Mouse (Mus musculus): ENCODE results near the gene Anapc16. TPM values are rescaled to one million over a fixed set of nuclear protein-coding genes. Genes with fewer than 3 reads are reported as not detected.

The Anapc16 gene
- polyA plus RNA-seq, 1 experiment from 2014 or later = 106 TPM

DNA sequence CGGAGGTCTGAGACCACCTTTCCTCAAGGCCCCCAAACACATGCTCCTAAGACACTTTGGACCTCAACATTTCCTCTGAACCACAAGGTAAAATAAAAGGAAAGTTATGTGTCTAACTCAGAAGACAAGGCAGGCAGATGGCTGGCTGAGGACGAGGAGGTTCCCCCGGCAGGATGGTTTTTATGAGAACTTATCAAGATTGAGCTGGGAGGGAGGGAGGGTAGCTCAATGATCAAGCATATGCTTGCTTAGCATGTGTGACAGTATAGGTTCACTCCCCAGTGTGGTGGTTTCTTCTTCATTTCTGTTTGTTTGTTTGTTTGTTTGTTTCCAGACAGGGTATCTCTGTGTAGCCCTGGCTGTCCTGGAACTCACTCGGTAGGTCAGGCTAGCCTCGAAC is 56.6 kb downstream of the Anapc16 start:
- no peaks in the 10 kb centered on the region for H3K27me3 ChIP-seq
- no peak overlapping the region for H3K4me2 ChIP-seq
- no peak for ATAC-seq (ENCODE audit: low FRiP score, low read depth)
- H3K27ac ChIP-seq (replicated peaks) = no peak overlapping the region
- peaks cover 4% of the 10 kb centered on the region; the same call in 1 of the 2 replicates for H3K36me3 ChIP-seq
- H3K9me3 ChIP-seq = no peaks in the 10 kb centered on the region
- WGBS = 93% methylated on average over 5 of the region's 5 CpGs
- H3K9ac ChIP-seq = no peak overlapping the region
- peaks cover 56% of the 10 kb centered on the region for H3K4me1 ChIP-seq (replicated peaks)
- no peak overlapping the region for H3K4me3 ChIP-seq

DNA sequence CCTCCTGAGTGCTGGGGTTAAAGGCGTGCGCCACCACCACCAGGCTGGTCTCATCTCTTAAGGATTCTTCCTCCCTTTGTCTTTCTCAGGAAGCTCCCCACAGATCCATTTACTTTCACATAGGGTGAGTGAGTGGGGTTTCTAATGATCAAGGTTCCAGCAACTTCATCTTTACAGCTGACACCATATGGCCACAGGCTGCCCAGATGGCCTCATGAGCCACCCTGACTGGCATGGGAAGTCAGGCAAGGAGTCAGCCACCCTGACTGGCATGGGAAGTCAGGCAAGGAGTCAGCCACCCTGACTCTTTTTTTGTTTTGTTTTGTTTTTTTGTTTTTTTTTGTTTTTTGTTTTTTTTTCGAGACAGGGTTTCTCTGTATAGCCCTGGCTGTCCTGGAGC is 57.5 kb downstream of the Anapc16 start:
- 82% methylated on average over 3 of the region's 3 CpGs for WGBS
- H3K27me3 ChIP-seq = no peaks in the 10 kb centered on the region
- ATAC-seq (ENCODE audit: low FRiP score, low read depth) = no peak

DNA sequence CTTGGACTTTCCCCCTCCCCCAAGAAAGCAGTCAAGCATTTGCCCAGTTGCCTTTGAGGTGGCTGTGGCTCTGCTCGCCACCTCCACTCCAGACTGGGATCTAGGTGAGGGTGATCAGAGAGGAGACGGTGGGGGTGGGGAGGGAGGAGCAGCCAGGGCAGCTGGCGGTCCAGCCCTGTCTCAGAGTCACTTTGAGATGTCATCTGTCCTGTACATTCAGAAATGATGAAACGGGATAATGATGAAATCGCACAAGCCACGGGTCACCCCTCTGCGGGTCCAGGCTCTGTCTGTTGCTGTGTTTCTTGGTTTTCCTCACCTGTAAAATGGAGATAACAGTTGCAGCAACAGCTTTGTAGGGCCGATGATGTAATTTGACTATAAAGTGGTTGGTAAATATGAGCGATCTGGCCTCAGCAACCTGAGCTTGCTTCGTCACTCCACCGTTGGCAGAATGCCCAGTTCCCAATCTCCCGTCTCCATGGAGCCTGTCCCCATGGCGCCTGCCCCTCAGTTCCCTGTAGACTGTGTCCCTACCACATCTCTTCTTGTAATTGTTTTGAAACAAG is 59.4 kb downstream of the Anapc16 start:
- Histone ChIP-seq H3K36me3 (no peaks in the 10 kb centered on the region), H3K9ac (peak overlapping the region; percentile 42; the same call in 1 of the 2 replicates), H3K9me3 (no peaks in the 10 kb centered on the region), H3K4me3 (peak overlapping the region; percentile 18; the same call in 1 of the 2 replicates), H3K27ac (replicated peaks) (peak overlapping the region; percentile 72), H3K4me2 (peak overlapping the region; percentile 53), H3K27me3 (no peaks in the 10 kb centered on the region), H3K4me1 (replicated peaks) (peaks cover 35% of the 10 kb centered on the region)
- ATAC-seq (ENCODE audit: low FRiP score, low read depth) = peak; percentile 39
- WGBS = 35% methylated on average over 13 of the region's 13 CpGs

More for the DNA sequence above, 57.5 kb downstream of the Anapc16 start:
- H3K9ac ChIP-seq = no peak overlapping the region
- peaks cover 54% of the 10 kb centered on the region for H3K4me1 ChIP-seq (replicated peaks)
- H3K4me2 ChIP-seq = no peak overlapping the region
- H3K4me3 ChIP-seq = no peak overlapping the region
- H3K9me3 ChIP-seq = no peaks in the 10 kb centered on the region
- no peak overlapping the region for H3K27ac ChIP-seq (replicated peaks)
- peaks cover 4% of the 10 kb centered on the region; the same call in 1 of the 2 replicates for H3K36me3 ChIP-seq

DNA sequence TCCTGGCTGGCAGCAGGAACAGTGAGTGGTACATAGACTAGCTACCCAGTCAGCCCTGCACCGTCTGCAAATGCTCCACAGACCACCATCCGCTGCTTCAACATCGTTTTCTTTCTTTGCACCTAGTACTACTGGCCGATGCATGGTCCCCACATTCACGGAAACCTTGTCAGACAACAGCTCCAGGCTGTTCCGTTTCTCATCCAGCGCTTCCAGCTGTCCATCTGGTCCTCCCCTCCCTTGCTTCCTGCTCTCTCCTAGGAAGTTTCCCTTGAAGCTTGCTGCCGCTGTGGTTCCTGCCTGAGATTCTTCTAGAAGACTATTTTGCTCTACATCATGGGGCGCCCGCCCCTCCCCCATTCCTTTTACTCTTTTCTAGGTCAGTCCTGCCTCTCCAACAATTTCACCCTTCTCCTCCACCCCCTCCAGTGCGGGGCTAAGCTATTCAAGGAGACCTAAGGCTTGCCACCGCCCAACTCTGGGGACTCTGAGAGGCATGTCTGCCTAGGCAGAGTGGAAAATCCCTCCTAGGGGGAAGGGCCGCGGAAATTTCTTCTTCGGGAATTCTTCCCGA is 60.0 kb downstream of the Anapc16 start:
- peak overlapping the region; percentile 42 for H3K9ac ChIP-seq
- no peaks in the 10 kb centered on the region for H3K9me3 ChIP-seq
- H3K27me3 ChIP-seq = no peaks in the 10 kb centered on the region
- H3K4me3 ChIP-seq = peak overlapping the region; percentile 18
- no peaks in the 10 kb centered on the region for H3K36me3 ChIP-seq
- peak overlapping the region; percentile 53 for H3K4me2 ChIP-seq
- H3K27ac ChIP-seq (replicated peaks) = peak overlapping the region; percentile 72
- WGBS = 1% methylated on average over 16 of the region's 16 CpGs
- ATAC-seq (ENCODE audit: low FRiP score, low read depth) = peak; percentile 71
- peaks cover 30% of the 10 kb centered on the region for H3K4me1 ChIP-seq (replicated peaks)

DNA sequence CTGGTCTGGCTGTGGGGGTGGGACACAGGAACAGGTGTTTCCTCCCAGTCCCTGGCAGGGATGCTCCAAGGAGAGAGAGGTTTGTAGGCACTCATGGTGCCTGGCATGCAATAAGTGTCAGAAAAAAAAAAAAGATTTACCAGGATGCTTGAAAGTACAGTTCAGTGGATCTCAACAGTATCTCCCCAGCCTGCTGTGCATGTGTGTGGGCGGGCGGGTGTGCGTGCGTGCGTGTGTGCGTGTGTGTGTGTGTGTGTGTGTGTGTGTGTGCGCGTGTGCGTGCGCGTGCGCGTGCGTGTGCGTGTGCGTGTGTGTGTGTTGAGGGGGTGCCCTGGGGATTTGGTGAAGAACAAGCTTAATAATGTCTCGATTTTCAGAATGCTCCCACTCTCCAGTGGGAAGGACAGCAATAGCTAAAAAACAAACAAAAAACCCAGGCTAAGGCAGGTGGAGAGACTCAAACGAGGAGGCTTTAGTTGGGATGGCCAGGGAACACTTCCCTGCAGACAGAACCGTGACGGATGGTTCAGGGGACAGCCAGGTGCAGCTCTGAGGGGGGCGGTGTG is 60.6 kb downstream of the Anapc16 start:
- peaks cover 24% of the 10 kb centered on the region for H3K4me1 ChIP-seq (replicated peaks)
- peak overlapping the region; percentile 18 for H3K4me3 ChIP-seq
- H3K27ac ChIP-seq (replicated peaks) = peak overlapping the region; percentile 72
- peak overlapping the region; percentile 42 for H3K9ac ChIP-seq
- H3K36me3 ChIP-seq = no peaks in the 10 kb centered on the region
- ATAC-seq (ENCODE audit: low FRiP score, low read depth) = peak; percentile 50; the same call in 1 of the 2 replicates
- peak overlapping the region; percentile 53 for H3K4me2 ChIP-seq
- no peaks in the 10 kb centered on the region for H3K27me3 ChIP-seq
- WGBS = 62% methylated on average over 21 of the region's 21 CpGs
- no peaks in the 10 kb centered on the region for H3K9me3 ChIP-seq

DNA sequence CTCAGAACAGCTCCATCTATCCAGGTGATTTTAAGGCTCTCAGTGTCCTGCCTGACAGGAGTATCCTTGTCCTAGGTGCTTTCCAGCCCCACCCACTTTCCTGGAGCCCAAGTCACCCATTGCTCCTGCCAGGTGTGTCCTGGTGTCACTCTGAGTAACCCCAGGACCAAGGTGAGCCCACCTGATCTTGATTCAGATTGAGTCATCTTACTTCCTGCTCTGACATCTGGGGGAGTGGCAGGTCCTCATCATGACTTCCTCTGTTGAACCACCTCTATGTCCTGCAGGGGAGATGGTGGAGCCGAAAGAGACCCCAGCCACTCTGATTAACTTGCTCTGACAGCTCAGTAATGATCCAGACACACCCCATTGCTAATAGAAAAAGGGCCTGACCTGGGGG is 63.9 kb downstream of the Anapc16 start:
- no peak overlapping the region for H3K4me2 ChIP-seq
- no peak overlapping the region for H3K9ac ChIP-seq
- H3K9me3 ChIP-seq = no peaks in the 10 kb centered on the region
- H3K4me1 ChIP-seq (replicated peaks) = peaks cover 22% of the 10 kb centered on the region
- no peak overlapping the region for H3K27ac ChIP-seq (replicated peaks)
- ATAC-seq (ENCODE audit: low FRiP score, low read depth) = no peak
- H3K4me3 ChIP-seq = no peak overlapping the region
- 67% methylated on average over 1 of the region's 1 CpGs for WGBS
- H3K36me3 ChIP-seq = no peaks in the 10 kb centered on the region
- H3K27me3 ChIP-seq = no peaks in the 10 kb centered on the region

DNA sequence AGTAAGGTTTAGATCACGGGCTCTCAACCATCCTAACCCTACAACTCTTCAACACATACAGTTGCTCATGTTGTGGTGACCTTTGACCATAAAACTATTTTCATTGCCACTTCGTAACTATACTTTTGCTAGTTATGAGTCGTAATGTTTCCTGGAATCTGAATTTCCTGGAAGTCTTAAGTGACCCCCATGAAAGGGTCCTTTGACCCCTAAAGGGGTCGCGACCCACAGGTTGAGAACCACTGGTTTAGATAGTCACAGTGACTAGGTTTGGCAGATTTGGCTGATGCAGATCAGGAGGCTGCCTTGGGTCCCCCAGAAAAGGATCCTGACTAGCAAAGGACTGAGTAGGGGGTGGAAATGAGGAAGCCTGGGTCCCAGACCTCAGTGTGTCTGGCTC is 64.3 kb downstream of the Anapc16 start:
- Histone ChIP-seq H3K9me3 (no peaks in the 10 kb centered on the region), H3K36me3 (no peaks in the 10 kb centered on the region), H3K9ac (no peak overlapping the region), H3K4me2 (no peak overlapping the region), H3K27me3 (no peaks in the 10 kb centered on the region), H3K4me3 (no peak overlapping the region), H3K4me1 (replicated peaks) (peaks cover 19% of the 10 kb centered on the region), H3K27ac (replicated peaks) (no peak overlapping the region)
- 83% methylated on average over 5 of the region's 5 CpGs for WGBS
- no peak for ATAC-seq (ENCODE audit: low FRiP score, low read depth)

Other genes with a start within 250 kb of the Anapc16 start
- 18.6 and 24.6 TPM in 2 replicates for gene Dnajb12, start 123.6 kb downstream of the Anapc16 start, polyA plus RNA-seq (2015; fragmentation: Nextera tagmentation; extraction: Ambion mirVana)
- gene Ddit4, start 51.3 kb downstream of the Anapc16 start, polyA plus RNA-seq (2015; fragmentation: Nextera tagmentation; extraction: Ambion mirVana) = 68.9 and 71.1 TPM in 2 replicates
- 46.4 and 49.1 TPM in 2 replicates for gene Ascc1, start 330 bp downstream of the Anapc16 start, polyA plus RNA-seq (2015; fragmentation: Nextera tagmentation; extraction: Ambion mirVana)
- 106 and 113 TPM in 2 replicates for gene Spock2, start 103.1 kb upstream of the Anapc16 start, polyA plus RNA-seq (2015; fragmentation: Nextera tagmentation; extraction: Ambion mirVana)
- 1.8 and 2.2 TPM in 2 replicates for gene Chst3, start 216.1 kb upstream of the Anapc16 start, polyA plus RNA-seq (2015; fragmentation: Nextera tagmentation; extraction: Ambion mirVana)